Mouse (Mus musculus): ENCODE data around the gene Kcnj6.

Gene Kcnj6

GRCm38 (mm10) chr16:94714483-94714882 is 283.0 kb downstream of the Kcnj6 start:
- no peak for DNase-seq (ENCODE audit: low spot score)

- peak; percentile 54 for DNase-seq (ENCODE audit: low spot score)
Observed at GRCm38 (mm10) chr16:94713480-94714094, 283.9 kb downstream of the Kcnj6 start.

GRCm38 (mm10) chr16:94701971-94702370 is 295.5 kb downstream of the Kcnj6 start:
- no peak for DNase-seq (ENCODE audit: low spot score)

- no peak for DNase-seq (ENCODE audit: low spot score)
Observed at GRCm38 (mm10) chr16:94701141-94701540, 296.4 kb downstream of the Kcnj6 start.

Data from spleen, adult 12 weeks (tissue).